Mouse (Mus musculus) CH12.LX (cell line): ENCODE measurements around the gene Arhgap1. TPM values are rescaled to one million over a fixed set of nuclear protein-coding genes. Genes with fewer than 3 reads are reported as not detected.

Experiments used
- DNase-seq: peaks from one replicate; pipeline ENCODE4 v3.0.0-alpha.2; 2013; ENCODE audit errors: extremely low read depth
- H3K27ac ChIP-seq: 2 replicates; pipeline ENCODE4 v1.5.1; 2012; ENCODE audit warnings: low read depth, mild to moderate bottlenecking, control low read depth, moderate library complexity; ENCODE audit not compliant: insufficient read depth
- H3K27me3 ChIP-seq: replicated peaks from 2 replicates; pipeline ENCODE3; 2012; ENCODE audit warnings: inconsistent platforms
- H3K36me3 ChIP-seq, 2 experiments: replicated peaks in 1 of 2; 2 replicates each; pipeline versions ENCODE3 to v1.6.1; 2012; ENCODE audit warnings: inconsistent platforms in 1 of 2, low read length in 1 of 2, mild to moderate bottlenecking in 1 of 2, mixed read lengths in 1 of 2, moderate library complexity in 1 of 2; ENCODE audit not compliant: control insufficient read depth in 1 of 2, insufficient read depth in 1 of 2
- H3K4me1 ChIP-seq, 2 experiments: 2 replicates each; pipeline ENCODE4 v1.6.1; 2012; ENCODE audit warnings: inconsistent platforms in 1 of 2, moderate library complexity in 1 of 2; ENCODE audit not compliant: insufficient read depth in 2 of 2, control insufficient read depth in 1 of 2
- H3K4me2 ChIP-seq: 2 replicates; pipeline ENCODE4 v1.6.1; 2012; ENCODE audit warnings: low read depth, mild to moderate bottlenecking, control low read depth; ENCODE audit not compliant: poor library complexity, insufficient read depth, severe bottlenecking
- H3K4me3 ChIP-seq, 3 experiments: fragments of 150-350 bp in 1 of 3; sonication (generic) in 1 of 3; replicated peaks in 1 of 3; 2 replicates each; pipeline versions ENCODE3 to v1.5.1; 2011 to 2012; ENCODE audit warnings: low read depth in 2 of 3, low read length in 2 of 3, mild to moderate bottlenecking in 2 of 3, moderate library complexity in 2 of 3, control low read depth in 1 of 3, improper control_type of control experiment in 1 of 3, inconsistent platforms in 1 of 3, mixed read lengths in 1 of 3; ENCODE audit not compliant: poor library complexity in 1 of 3
- H3K79me2 ChIP-seq: replicated peaks from 2 replicates; pipeline ENCODE4 v1.6.1; 2012; ENCODE audit warnings: mild to moderate bottlenecking, moderate library complexity; ENCODE audit not compliant: control insufficient read depth, poor library complexity, insufficient read depth, severe bottlenecking; ENCODE audit errors: extremely low read depth
- H3K9ac ChIP-seq: 2 replicates; pipeline ENCODE4 v1.6.1; 2012; ENCODE audit warnings: low read depth, mild to moderate bottlenecking, control low read depth, moderate library complexity; ENCODE audit not compliant: insufficient read depth
- H3K9me3 ChIP-seq: replicated peaks from 2 replicates; pipeline ENCODE3; 2012; ENCODE audit warnings: low read length, inconsistent platforms, mixed read lengths
- CHD1 ChIP-seq: IDR thresholded peaks from 2 replicates; pipeline ENCODE4 v1.6.1; 2012; ENCODE audit warnings: low read depth, low read length, improper control_type of control experiment, inconsistent platforms
- CTCF ChIP-seq, 2 experiments: IDR thresholded peaks in 1 of 2; conservative IDR thresholded peaks in 1 of 2; 2 replicates each; pipeline ENCODE4 v1.5.1; 2011 to 2012; ENCODE audit warnings: low read depth in 2 of 2, low read length in 2 of 2, improper control_type of control experiment in 1 of 2, inconsistent platforms in 1 of 2, mild to moderate bottlenecking in 1 of 2, moderate library complexity in 1 of 2
- EP300 ChIP-seq: IDR thresholded peaks from 2 replicates; pipeline ENCODE4 v1.6.1; 2011; ENCODE audit warnings: low read length, improper control_type of control experiment
- ETS1 ChIP-seq: conservative IDR thresholded peaks from 2 replicates; pipeline ENCODE4 v1.6.1; 2012; ENCODE audit warnings: low read depth, mild to moderate bottlenecking, inconsistent platforms, low read length, improper control_type of control experiment, moderate library complexity
- GABPA ChIP-seq: IDR thresholded peaks from 2 replicates; pipeline ENCODE4 v1.6.1; 2012; ENCODE audit warnings: low read depth, low read length, improper control_type of control experiment, inconsistent platforms; ENCODE audit not compliant: insufficient replicate concordance
- IRF4 ChIP-seq: IDR thresholded peaks from 2 replicates; pipeline ENCODE4 v1.6.1; 2014; ENCODE audit warnings: low read depth, mild to moderate bottlenecking, inconsistent platforms, low read length, improper control_type of control experiment
- JUN ChIP-seq: IDR thresholded peaks from 2 replicates; pipeline ENCODE4 v1.6.1; 2011; ENCODE audit warnings: low read depth, mild to moderate bottlenecking, low read length, improper control_type of control experiment, moderate library complexity; ENCODE audit not compliant: insufficient read depth
- MAFK ChIP-seq: IDR thresholded peaks from 2 replicates; pipeline ENCODE4 v1.6.1; 2011; ENCODE audit warnings: low read length, improper control_type of control experiment; ENCODE audit not compliant: insufficient replicate concordance
- MAZ ChIP-seq: IDR thresholded peaks from 2 replicates; pipeline ENCODE4 v1.6.1; 2012; ENCODE audit warnings: low read depth, mild to moderate bottlenecking, inconsistent platforms, low read length, improper control_type of control experiment, moderate library complexity
- MYC ChIP-seq: IDR thresholded peaks from 2 replicates; pipeline ENCODE4 v1.6.1; 2011; ENCODE audit warnings: low read depth, mild to moderate bottlenecking, improper control_type of control experiment, low read length
- NRF1 ChIP-seq: IDR thresholded peaks from 2 replicates; pipeline ENCODE4 v1.6.1; 2014; ENCODE audit warnings: low read depth, mild to moderate bottlenecking, inconsistent platforms, low read length, improper control_type of control experiment, moderate library complexity
- PAX5 ChIP-seq: IDR thresholded peaks from 2 replicates; pipeline ENCODE4 v1.6.1; 2012; ENCODE audit warnings: low read length, inconsistent platforms, mixed read lengths
- POLR2AphosphoS2 ChIP-seq: IDR thresholded peaks from 2 replicates; pipeline ENCODE4 v1.6.1; 2011; ENCODE audit warnings: low read depth, low read length, improper control_type of control experiment
- RCOR1 ChIP-seq: conservative IDR thresholded peaks from 2 replicates; pipeline ENCODE4 v1.6.1; 2012; ENCODE audit warnings: low read depth, mild to moderate bottlenecking, inconsistent platforms, low read length, improper control_type of control experiment
- TCF12 ChIP-seq: IDR thresholded peaks from 2 replicates; pipeline ENCODE4 v1.6.1; 2014; ENCODE audit warnings: low read depth, mild to moderate bottlenecking, inconsistent platforms, low read length, improper control_type of control experiment
- UBTF ChIP-seq: IDR thresholded peaks from 2 replicates; pipeline ENCODE4 v1.6.1; 2012; ENCODE audit warnings: low read depth, mild to moderate bottlenecking, inconsistent platforms, low read length, improper control_type of control experiment, moderate library complexity
- USF2 ChIP-seq: conservative IDR thresholded peaks from 2 replicates; pipeline ENCODE4 v1.6.1; 2011; ENCODE audit warnings: low read depth, low read length, improper control_type of control experiment
- dilution Hi-C: fragments of 300-500 bp; cut with MboI; formaldehyde crosslinking; loops from 2 replicates; pipeline ENCODE4 v1.14.3; 2020; ENCODE audit warnings: low sequenced_read_pairs; ENCODE audit not compliant: extremely low pct_unique_long_range_greater_than_20kb, extremely low pct_ligation_motif_present
- in situ Hi-C: fragments of 300-500 bp; cut with MboI; formaldehyde crosslinking; loops from 3 replicates; pipeline ENCODE4 v1.14.3; 2019; ENCODE audit warnings: low sequenced_read_pairs, low pct_ligation_motif_present, low pct_unique_long_range_greater_than_20kb, mixed read lengths
- polyA plus RNA-seq: library from polyadenylated mRNA; unstranded; fragments of >175 nt; gene quantifications from 2 replicates; pipeline ENCODE4 v1.2.1, GENCODE M21; 2012; ENCODE audit warnings: low read depth; ENCODE audit not compliant: insufficient read length
- total RNA-seq, 2 experiments: library from RNA; depleted of rRNA; stranded (reverse); fragments of 300-350 nt in 1 of 2; fragments of >200 nt in 1 of 2; gene quantifications; 2 replicates each; pipeline ENCODE4 v1.2.3; 2012 to 2014

The Arhgap1 gene
- total and polyA plus RNA-seq, 3 experiments: 15.6 to 35.4 (median 19.7) TPM

- Histone ChIP-seq H3K27me3 (no peaks in the 10 kb centered on the region), H3K4me3 (no peak overlapping the region), H3K9ac (no peak overlapping the region), H3K4me1 (peaks cover 7 to 22% of the 10 kb centered on the region in 2 experiments; a peak in 3 of 4 replicates), H3K79me2 (no peaks in the 10 kb centered on the region), H3K36me3 (no peaks in the 10 kb centered on the region), H3K9me3 (no peaks in the 10 kb centered on the region), H3K4me2 (no peak overlapping the region), H3K27ac (no peak overlapping the region)
- in situ Hi-C loops (no loop called here), dilution Hi-C loops (no loop called here)
- TF ChIP-seq IRF4: no peak
- no peak for TF ChIP-seq TCF12
- TF ChIP-seq MAFK: no peak
- no peak for TF ChIP-seq MYC
- no peak for TF ChIP-seq USF2
- TF ChIP-seq JUN: no peak
- TF ChIP-seq GABPA: no peak
- TF ChIP-seq CHD1: no peak
- no peak for TF ChIP-seq PAX5
- TF ChIP-seq UBTF: no peak
- TF ChIP-seq MAZ: no peak
- TF ChIP-seq POLR2AphosphoS2: no peak
- no peak for TF ChIP-seq NRF1
- TF ChIP-seq RCOR1: no peak
- DNase-seq: no peak
Measured at GRCm38 (mm10) chr2:91635486-91635885, 14.2 kb upstream of the Arhgap1 start.

- dilution Hi-C loops (no loop called here), in situ Hi-C loops (no loop called here)
- H3K9ac ChIP-seq: no peak within 1 kb of the TSS
- no peak within 1 kb of the TSS for H3K4me3 ChIP-seq
- H3K27me3 ChIP-seq: no peaks in the 10 kb centered on the region
- H3K27ac ChIP-seq: no peak within 1 kb of the TSS
- H3K4me1 ChIP-seq: peaks cover 7 to 22% of the 10 kb centered on the region in 2 experiments; a peak in 3 of 4 replicates
- H3K79me2 ChIP-seq: no peaks in the 10 kb centered on the region
- TF ChIP-seq ETS1 (no peak), RCOR1 (no peak), GABPA (no peak), CTCF (conservative IDR thresholded peaks at IDR 0.05 in 1 of 2, IDR thresholded peaks at IDR 0.05 in 1 of 2; ENCODE audit: low read depth in 2 of 2, low read length in 2 of 2) (no peak), EP300 (no peak)
- no peaks in the 10 kb centered on the region for H3K36me3 ChIP-seq
- H3K9me3 ChIP-seq: no peaks in the 10 kb centered on the region
- DNase-seq: no peak
- no peak within 1 kb of the TSS for H3K4me2 ChIP-seq
Measured at GRCm38 (mm10) chr2:91636229-91636628, 13.4 kb upstream of the Arhgap1 start, which contains the start of gene F2. F2 (minus strand) TSS chr2:91636414.
